Mouse (Mus musculus) right cerebral cortex, postnatal 4 days (tissue): ENCODE data around the gene Sdc4.

Experiments used
- DNase-seq: peaks from one replicate; pipeline ENCODE4 v3.0.0-alpha.2; 2022

The Sdc4 gene

DNA sequence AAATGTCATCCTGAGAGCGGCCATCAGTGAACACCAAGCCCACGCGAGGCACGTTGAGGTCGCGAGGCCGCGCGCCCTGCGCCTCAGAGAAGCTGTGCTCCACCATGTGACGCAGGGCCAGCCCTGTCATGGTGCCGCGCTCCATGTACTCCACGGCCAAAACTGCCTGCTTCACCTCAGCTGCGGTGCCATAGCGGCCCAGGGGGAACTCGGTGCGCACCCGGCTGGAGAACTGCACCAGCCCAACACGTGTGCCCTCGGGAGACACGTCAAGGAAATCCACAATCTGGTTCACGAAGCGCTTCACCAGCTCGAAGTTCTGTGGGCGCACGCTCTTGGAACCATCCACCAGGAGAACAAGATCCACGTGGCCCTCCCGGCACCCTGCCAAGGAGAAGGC is 50.6 kb downstream of the Sdc4 start:
- no peak for DNase-seq

DNA sequence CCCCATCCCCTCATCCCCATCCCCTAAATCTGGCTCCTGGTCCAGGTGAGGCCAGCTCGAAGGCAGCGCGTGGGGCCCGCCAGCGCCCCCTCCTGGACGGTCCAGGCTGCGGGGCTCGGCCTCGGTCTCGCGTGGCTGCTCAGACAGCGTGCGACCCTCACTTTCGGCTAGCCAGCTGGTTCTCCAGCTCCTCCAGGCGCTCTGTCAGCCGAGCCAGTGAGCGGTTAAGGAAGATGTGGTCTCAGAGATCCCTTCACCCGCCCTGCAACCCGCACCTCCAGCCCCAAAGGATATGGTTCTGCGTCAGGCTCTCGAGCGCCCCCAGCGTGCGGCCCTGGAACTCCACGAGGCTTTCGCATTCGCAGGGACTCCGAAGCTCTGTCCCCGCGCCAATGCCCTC is 54.2 kb downstream of the Sdc4 start:
- DNase-seq = peak; percentile 95

DNA sequence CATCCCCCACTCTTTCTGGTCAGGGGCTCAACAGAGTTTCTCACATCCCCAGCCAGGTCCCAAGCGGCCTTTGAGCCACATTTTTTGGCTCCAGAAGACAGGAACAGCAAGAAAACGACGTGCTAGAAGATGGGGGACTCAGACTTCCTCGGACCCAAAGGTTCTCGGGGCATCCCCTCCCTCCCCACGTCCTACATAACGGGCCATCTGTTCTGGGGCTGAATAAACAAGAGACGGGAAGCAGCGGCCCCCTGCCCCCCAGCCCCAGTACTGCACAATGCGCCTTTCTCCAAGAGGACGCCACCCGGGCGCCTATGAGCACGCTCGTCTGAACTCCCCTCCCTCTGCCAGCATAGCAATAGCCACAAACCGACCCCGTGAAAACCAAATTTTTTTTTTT is 54.7 kb downstream of the Sdc4 start, which contains the start of gene Slpi:
Gene Slpi, minus strand, starts transcription at position 76 of the 400 bp plus-strand sequence.
- DNase-seq = peak; percentile 51

DNA sequence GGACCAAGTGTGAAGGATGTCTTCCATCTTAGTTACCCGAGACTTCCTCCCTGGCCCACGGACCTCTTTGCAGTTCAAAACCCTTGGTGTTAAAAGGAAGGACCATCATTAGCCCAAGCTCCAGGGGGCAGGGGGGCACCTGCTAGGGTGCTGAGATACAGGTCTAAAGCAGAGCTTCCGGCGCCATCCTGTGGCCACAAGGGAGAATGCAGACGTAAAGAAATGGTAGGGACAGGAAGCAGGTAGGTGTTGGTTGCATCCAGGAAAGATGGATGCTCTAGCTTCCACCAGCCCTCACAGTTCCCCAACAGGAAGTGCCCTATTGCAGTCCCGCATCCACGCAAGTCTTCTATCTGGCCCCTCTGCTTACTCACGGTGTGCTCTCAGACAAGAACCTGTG is 56.7 kb downstream of the Sdc4 start:
- DNase-seq = peak; percentile 49

DNA sequence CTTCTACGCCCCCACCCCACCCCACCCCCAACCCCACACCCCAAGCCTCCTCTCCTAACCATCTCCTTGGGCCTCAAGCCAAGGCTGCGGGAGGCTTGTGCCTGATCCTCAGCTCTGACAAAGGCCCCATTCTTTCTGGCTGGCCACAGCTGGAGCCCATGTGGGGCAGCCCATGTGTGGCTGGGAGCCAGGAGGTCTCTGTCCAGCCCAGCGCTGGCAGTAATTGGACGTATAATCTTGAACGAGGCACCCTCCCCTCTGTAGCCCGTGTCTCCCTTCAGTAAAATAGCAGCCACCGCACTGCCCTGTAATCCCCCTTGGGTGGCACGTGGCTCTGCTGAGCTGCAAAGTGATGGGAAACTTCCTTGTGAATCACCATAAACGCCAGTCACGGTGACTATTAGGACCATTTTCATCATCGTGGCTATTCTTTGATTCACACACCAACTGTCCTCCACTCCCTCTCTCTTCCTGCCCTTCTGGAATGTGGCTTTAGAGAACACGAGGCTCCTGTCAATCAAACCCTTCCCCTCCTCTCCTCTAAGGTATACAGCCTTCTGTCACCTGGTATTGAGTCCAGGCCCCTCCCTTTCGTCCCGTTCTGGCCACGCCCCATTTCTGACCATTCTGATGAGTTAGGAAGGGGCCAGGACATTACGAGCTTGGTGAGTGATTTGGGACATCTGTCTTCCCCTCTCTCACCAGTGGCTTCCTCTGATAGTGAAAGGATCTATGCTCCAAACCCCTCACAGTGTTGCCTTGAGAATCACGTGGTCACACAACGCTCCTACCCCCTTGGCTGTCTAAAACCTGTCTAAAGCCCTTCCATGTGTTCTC is 57.5 kb downstream of the Sdc4 start:
- DNase-seq = peak; percentile 57

DNA sequence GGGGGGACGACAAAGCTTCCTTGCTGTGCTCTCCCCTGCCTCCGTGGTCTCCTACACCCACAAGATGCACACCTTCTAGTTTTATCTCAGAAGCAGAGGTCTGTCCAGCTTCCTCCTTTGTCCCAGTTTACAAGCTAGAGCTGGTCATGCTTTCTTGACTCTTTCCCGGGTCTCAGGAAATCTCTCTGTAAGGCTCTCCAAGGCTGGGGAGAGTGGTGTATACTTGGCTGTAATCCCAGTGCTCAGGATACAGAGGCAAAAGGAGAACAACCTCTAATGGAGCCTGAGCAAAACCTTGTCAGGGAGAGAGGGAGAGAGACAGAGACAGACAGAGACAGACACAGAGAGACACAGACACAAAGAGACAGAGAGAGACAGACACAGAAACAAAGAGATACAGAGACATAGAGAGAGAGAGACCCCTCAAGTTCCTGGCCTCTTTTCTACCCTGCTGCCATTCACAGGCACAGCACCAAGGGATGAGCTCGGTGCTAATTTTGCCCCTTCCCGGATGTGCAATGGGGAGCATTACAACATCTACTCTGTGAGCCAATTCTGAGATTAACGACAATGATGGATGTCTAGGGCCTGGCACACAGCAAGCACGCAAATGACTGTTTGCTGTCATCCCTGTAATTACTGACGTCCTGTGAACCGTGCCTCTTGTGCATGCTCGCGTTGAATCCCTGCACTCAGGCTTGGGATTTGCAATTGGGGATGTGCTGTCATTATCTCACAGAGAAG is 59.9 kb downstream of the Sdc4 start:
- DNase-seq = no peak

DNA sequence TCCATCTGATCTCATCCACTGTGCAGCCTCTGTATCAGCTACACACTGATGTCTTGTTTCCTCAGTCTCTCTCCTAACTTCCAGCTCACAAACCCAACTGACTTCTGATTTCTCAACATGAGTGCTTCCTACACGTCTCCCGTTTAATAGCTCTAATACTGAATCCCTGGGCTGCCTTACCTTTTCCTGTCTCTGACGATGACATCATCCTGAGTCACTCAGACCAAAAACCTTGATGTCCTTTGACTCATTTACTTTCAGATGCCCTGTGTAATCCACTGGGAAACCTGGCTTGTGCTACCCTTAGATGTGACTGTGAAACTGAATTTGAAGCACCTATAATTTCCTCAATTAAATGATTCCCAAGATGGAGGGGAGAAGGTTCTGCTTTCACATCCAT is 60.7 kb downstream of the Sdc4 start:
- no peak for DNase-seq

DNA sequence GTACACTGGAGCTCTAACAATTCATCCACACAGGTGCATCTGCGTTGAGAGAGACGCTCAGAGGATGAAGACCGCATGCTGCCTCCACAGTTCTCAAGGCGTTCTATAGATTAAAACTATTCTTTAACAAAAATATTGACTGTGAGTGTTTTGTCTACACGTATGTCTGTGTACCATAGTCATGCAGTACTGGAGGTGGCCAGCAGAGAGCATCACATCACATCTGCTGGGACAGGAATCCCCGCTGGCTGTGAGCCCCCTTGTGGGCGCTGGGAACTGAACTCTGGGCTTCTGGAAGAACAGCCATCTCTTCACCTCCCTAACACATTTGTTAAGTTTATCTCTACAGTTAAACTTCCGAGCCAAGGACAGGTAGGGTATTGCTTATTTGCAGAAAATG is 62.0 kb downstream of the Sdc4 start:
- no peak for DNase-seq

DNA sequence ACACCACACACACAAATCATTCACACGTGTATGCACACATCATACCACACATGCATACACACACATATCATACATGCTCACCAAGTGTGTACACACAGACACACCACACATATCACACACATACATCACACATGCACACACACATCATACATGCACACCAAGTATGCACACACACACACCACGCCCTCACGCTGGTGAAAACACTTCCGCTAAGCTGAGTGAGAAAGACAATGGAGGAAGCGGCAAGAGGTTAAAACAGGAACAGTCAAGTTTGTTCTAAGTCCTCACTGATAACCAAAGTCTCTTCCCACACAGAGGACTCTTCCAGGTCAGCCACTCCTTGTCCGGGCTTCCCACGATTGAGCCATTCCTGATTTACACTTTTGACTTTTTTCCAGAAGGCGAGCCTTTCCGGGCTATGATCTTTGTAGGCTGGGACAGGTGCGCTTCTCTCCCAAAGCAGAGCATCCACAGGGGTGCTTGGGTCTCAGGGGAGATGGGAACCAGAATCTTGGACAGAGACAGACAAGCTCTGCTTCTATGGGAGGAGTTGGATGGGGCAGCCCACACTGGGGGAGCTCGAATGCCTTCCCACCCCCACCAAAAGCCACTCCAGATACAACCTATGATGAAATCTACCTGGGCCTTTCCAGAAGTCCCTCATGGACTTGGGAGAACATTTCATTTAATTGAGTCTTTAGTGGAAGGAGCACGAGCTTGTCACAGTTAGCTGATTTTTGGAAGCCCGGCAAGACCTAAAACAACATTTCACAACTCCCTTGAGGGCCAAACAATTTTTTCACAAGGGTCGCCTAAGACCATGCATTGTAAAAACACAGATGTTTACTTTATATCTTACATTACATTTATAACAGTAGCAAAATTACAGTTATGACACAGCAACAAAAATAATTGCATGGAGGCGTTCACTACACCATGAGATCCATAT is 65.9 kb downstream of the Sdc4 start:
- no peak for DNase-seq
